Mouse (Mus musculus): ENCODE measurements around the gene Kng2.
"Not testable (repeated sequence)": the region's sequence is repeated elsewhere in the genome, so short reads cannot be mapped to it uniquely, and the experiment has no call there.

Gene Kng2

GRCm38 (mm10) chr16:23028966-23029600 lies at the start of gene Kng2:
Gene Kng2, minus strand, starts transcription at chr16:23029482.
- DNase-seq, result not testable (repeated sequence)

GRCm38 (mm10) chr16:23077516-23077915 lies 48.2 kb upstream of the Kng2 start:
- not testable (repeated sequence) for DNase-seq

- DNase-seq, result not testable (repeated sequence)
Measured at GRCm38 (mm10) chr16:23060781-23061325, 31.6 kb upstream of the Kng2 start.

GRCm38 (mm10) chr16:23059630-23060029 lies 30.3 kb upstream of the Kng2 start:
- not testable (repeated sequence) for DNase-seq

- not testable (repeated sequence) for DNase-seq
Measured at GRCm38 (mm10) chr16:23057668-23058447, 28.6 kb upstream of the Kng2 start, which contains the start of gene Kng1. Gene Kng1, plus strand, starts transcription at chr16:23057865.

- DNase-seq, result peak; percentile 19 to 36
Measured at GRCm38 (mm10) chr16:23046319-23046718, 17.0 kb upstream of the Kng2 start.

- DNase-seq, result no peak
Measured at GRCm38 (mm10) chr16:23040876-23041275, 11.6 kb upstream of the Kng2 start.

GRCm38 (mm10) chr16:23039281-23039680 lies 10.0 kb upstream of the Kng2 start:
- DNase-seq, result no peak

GRCm38 (mm10) chr16:23037744-23038143 lies 8.5 kb upstream of the Kng2 start:
- DNase-seq, result no peak

GRCm38 (mm10) chr16:23033673-23034072 lies 4.4 kb upstream of the Kng2 start:
- DNase-seq, result no peak

- DNase-seq, result no peak
Measured at GRCm38 (mm10) chr16:23030673-23031435, 1.6 kb upstream of the Kng2 start.

GRCm38 (mm10) chr16:23027341-23027740 lies 1.9 kb downstream of the Kng2 start:
- not testable (repeated sequence) for DNase-seq

GRCm38 (mm10) chr16:23026582-23026981 lies 2.7 kb downstream of the Kng2 start:
- DNase-seq, result no peak

- DNase-seq, result no peak
Measured at GRCm38 (mm10) chr16:23025111-23025510, 4.2 kb downstream of the Kng2 start.

- DNase-seq, result not testable (repeated sequence)
Measured at GRCm38 (mm10) chr16:23020571-23020970, 8.7 kb downstream of the Kng2 start.

- not testable (repeated sequence) for DNase-seq
Measured at GRCm38 (mm10) chr16:23014645-23015044, 14.6 kb downstream of the Kng2 start.

- DNase-seq, result not testable (repeated sequence)
Measured at GRCm38 (mm10) chr16:23013786-23014185, 15.5 kb downstream of the Kng2 start.

GRCm38 (mm10) chr16:22996951-22997350 lies 32.3 kb downstream of the Kng2 start:
- not testable (repeated sequence) for DNase-seq

GRCm38 (mm10) chr16:22967383-22968030 lies 61.8 kb downstream of the Kng2 start:
- DNase-seq, result no peak

GRCm38 (mm10) chr16:22963293-22963692 lies 66.0 kb downstream of the Kng2 start:
- DNase-seq, result no peak

GRCm38 (mm10) chr16:22962256-22962655 lies 67.0 kb downstream of the Kng2 start:
- no peak for DNase-seq

GRCm38 (mm10) chr16:22961073-22961472 lies 68.2 kb downstream of the Kng2 start:
- DNase-seq, result no peak

GRCm38 (mm10) chr16:22956085-22956439 lies 73.2 kb downstream of the Kng2 start:
- no peak for DNase-seq
